Mouse (Mus musculus): ENCODE measurements around the gene Lix1l. TPM values are rescaled to one million over a fixed set of nuclear protein-coding genes. Genes with fewer than 3 reads are reported as not detected.

Gene Lix1l
- polyA plus RNA-seq, 1 experiment: 24.2 TPM

DNA sequence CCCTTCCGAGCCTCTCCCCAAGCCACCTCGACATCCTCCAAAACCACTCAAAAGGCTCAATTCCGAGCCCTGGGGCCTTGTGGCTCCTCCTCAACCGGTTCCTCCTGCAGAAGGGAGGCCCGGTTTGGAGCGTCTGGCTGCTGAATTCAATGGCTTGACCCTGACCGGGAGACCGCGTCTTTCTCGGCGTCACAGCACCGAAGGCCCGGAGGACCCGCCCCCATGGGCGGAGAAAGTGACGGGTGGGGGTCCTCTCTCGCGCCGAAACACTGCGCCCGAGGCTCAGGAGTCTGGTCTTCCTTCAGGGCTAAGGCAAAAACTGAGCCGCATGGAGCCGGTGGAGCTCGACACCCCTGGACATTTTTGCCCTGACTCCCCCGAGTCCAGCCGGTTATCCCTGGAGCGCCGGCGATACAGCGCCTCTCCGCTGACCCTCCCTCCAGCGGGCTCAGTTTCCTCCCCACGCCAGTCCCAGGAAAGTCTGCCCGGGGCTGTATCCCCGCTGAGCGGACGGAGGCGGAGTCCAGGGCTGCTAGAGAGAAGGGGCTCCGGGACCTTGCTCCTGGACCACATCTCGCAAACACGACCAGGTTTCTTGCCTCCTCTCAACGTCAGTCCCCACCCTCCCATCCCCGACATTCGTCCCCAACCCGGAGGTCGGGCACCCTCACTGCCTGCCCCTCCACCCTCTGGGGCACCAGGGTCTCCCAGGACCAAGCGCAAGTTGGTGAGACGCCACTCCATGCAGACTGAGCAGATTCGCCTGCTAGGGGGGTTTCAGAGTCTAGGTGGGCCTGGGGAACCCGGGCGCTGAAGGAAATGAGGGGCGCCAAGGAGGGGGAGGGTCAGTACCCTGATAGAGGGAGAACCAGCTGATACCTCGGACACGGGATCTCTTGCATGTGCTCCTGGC, 2.5 kb upstream of the Lix1l start:
- peak overlapping the region; percentile 51 for H3ac ChIP-seq (ENCODE audit: control insufficient read depth, insufficient read length, low read depth)
- H3K36me3 ChIP-seq (ENCODE audit: control insufficient read depth, insufficient read depth): no peaks in the 10 kb centered on the region
- H3K4me3 ChIP-seq (ENCODE audit: insufficient read depth, poor library complexity, severe bottlenecking): peak overlapping the region; percentile 21
- peaks cover 13% of the 10 kb centered on the region for H3K79me3 ChIP-seq (ENCODE audit: low read depth)
- TF ChIP-seq MYOG (IDR thresholded peaks at IDR 0.05; ENCODE audit: control insufficient read depth, extremely low read depth, insufficient read length) (no peak), FOSL1 (IDR thresholded peaks at IDR 0.05; ENCODE audit: insufficient read depth, low read length, poor library complexity, severe bottlenecking) (no peak), CTCF (IDR thresholded peaks at IDR 0.05; ENCODE audit: control insufficient read depth, insufficient read depth, insufficient read length) (no peak), MYOD1 (IDR thresholded peaks at IDR 0.05; ENCODE audit: control insufficient read depth, insufficient read length, low read depth) (no peak), USF1 (IDR thresholded peaks at IDR 0.05; ENCODE audit: low read depth) (no peak), CEBPB (IDR thresholded peaks at IDR 0.05; ENCODE audit: low read depth) (no peak), MAX (IDR thresholded peaks at IDR 0.05) (no peak)
- peaks cover 23% of the 10 kb centered on the region for H3K79me2 ChIP-seq (ENCODE audit: control insufficient read depth, insufficient read depth)
- no peaks in the 10 kb centered on the region for H3K27me3 ChIP-seq (ENCODE audit: control insufficient read depth, insufficient read depth, insufficient read length)

DNA sequence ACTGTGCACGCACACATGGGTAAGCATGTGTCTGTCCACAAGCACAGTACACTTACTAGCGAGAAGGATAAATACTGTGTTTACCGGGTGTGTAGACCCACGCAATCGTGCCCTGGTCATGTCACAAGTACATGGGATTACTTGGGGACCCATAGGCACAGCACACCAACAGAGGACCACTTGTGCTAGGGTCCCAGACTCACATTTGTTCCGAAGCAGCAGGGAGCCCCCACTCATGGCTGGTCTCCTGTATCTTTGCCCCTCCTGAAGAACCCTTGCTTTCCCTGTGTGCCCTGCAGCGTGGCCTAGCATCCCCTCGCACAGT, 1.9 kb upstream of the Lix1l start:
- Histone ChIP-seq H3K4me3 (ENCODE audit: insufficient read depth, poor library complexity, severe bottlenecking) (no peak overlapping the region), H3K79me2 (ENCODE audit: control insufficient read depth, insufficient read depth) (peaks cover 27% of the 10 kb centered on the region), H3K36me3 (ENCODE audit: control insufficient read depth, insufficient read depth) (peaks cover 6% of the 10 kb centered on the region), H3K79me3 (ENCODE audit: low read depth) (peaks cover 17% of the 10 kb centered on the region), H3K27me3 (ENCODE audit: control insufficient read depth, insufficient read depth, insufficient read length) (no peaks in the 10 kb centered on the region), H3ac (ENCODE audit: control insufficient read depth, insufficient read length, low read depth) (no peak overlapping the region)
- TF ChIP-seq FOSL1 (IDR thresholded peaks at IDR 0.05; ENCODE audit: insufficient read depth, low read length, poor library complexity, severe bottlenecking): no peak
- TF ChIP-seq MYOD1 (IDR thresholded peaks at IDR 0.05; ENCODE audit: control insufficient read depth, insufficient read length, low read depth): no peak
- TF ChIP-seq CEBPB (IDR thresholded peaks at IDR 0.05; ENCODE audit: low read depth): no peak
- TF ChIP-seq CTCF (IDR thresholded peaks at IDR 0.05; ENCODE audit: control insufficient read depth, insufficient read depth, insufficient read length): no peak

DNA sequence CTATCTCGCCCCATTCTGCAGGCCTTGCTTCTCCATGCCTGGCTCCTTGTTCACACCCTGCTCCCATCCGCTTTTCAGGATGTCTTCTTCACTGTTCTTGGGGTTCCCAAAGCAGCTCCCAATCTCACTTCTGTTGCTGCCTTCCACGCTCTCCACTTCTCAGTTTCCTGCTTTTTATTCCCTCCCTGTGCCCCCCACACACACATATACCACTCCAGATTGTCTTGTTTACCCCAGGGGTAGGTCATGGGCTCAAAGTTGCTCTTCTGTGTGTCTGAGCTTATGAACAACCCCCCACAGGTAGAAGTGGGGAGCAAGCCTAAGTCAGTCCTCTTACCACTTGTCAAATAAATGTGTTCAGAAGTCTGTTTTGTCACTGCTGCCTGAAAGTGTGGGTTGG, 1.5 kb upstream of the Lix1l start:
- TF ChIP-seq FOSL1 (IDR thresholded peaks at IDR 0.05; ENCODE audit: insufficient read depth, low read length, poor library complexity, severe bottlenecking) (no peak), USF1 (IDR thresholded peaks at IDR 0.05; ENCODE audit: low read depth) (no peak), MAX (IDR thresholded peaks at IDR 0.05) (no peak), CTCF (IDR thresholded peaks at IDR 0.05; ENCODE audit: control insufficient read depth, insufficient read depth, insufficient read length) (no peak), MYOD1 (IDR thresholded peaks at IDR 0.05; ENCODE audit: control insufficient read depth, insufficient read length, low read depth) (no peak), MYOG (IDR thresholded peaks at IDR 0.05; ENCODE audit: control insufficient read depth, extremely low read depth, insufficient read length) (no peak), CEBPB (IDR thresholded peaks at IDR 0.05; ENCODE audit: low read depth) (no peak)
- Histone ChIP-seq H3K27me3 (ENCODE audit: control insufficient read depth, insufficient read depth, insufficient read length) (no peaks in the 10 kb centered on the region), H3K4me3 (ENCODE audit: insufficient read depth, poor library complexity, severe bottlenecking) (no peak overlapping the region), H3K79me2 (ENCODE audit: control insufficient read depth, insufficient read depth) (peaks cover 31% of the 10 kb centered on the region), H3ac (ENCODE audit: control insufficient read depth, insufficient read length, low read depth) (no peak overlapping the region), H3K36me3 (ENCODE audit: control insufficient read depth, insufficient read depth) (peaks cover 9% of the 10 kb centered on the region), H3K79me3 (ENCODE audit: low read depth) (peaks cover 20% of the 10 kb centered on the region)

DNA sequence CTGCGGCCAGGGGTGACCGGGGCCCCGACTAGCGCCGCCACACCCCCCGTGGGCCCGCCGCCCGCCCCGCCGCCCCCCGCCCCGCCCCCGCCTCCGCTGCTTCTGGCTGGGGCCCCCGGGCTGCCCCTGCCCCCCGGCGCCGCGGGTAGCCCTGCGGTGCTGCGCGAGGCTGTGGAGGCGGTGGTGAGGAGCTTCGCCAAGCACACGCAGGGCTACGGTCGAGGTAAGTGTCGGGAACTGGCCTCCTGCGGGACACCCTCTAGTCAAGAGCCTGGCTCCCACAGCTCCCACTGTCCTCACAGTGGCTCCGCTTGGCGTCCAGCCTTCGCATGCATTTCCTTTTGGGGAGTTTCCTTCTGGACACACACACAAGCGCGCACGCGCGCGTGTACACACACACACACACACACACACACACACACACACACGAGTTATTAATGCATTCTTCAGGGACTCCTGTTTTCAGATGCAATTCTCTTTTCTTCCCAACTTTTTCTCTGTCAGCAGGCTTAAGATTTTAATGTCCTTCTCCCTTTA, 370 bp downstream of the Lix1l start:
- TF ChIP-seq FOSL1 (IDR thresholded peaks at IDR 0.05; ENCODE audit: insufficient read depth, low read length, poor library complexity, severe bottlenecking): no peak
- no peak for TF ChIP-seq USF1 (IDR thresholded peaks at IDR 0.05; ENCODE audit: low read depth)
- no peak for TF ChIP-seq CEBPB (IDR thresholded peaks at IDR 0.05; ENCODE audit: low read depth)
- TF ChIP-seq CTCF (IDR thresholded peaks at IDR 0.05; ENCODE audit: control insufficient read depth, insufficient read depth, insufficient read length): no peak
- TF ChIP-seq MYOD1 (IDR thresholded peaks at IDR 0.05; ENCODE audit: control insufficient read depth, insufficient read length, low read depth): no peak
- no peak for TF ChIP-seq MAX (IDR thresholded peaks at IDR 0.05)
- no peak for TF ChIP-seq MYOG (IDR thresholded peaks at IDR 0.05; ENCODE audit: control insufficient read depth, extremely low read depth, insufficient read length)
- peaks cover 25% of the 10 kb centered on the region for H3K79me3 ChIP-seq (ENCODE audit: low read depth)
- H3K36me3 ChIP-seq (ENCODE audit: control insufficient read depth, insufficient read depth): peaks cover 10% of the 10 kb centered on the region
- peak overlapping the region; percentile 83 for H3ac ChIP-seq (ENCODE audit: control insufficient read depth, insufficient read length, low read depth)
- H3K79me2 ChIP-seq (ENCODE audit: control insufficient read depth, insufficient read depth): peaks cover 43% of the 10 kb centered on the region
- H3K4me3 ChIP-seq (ENCODE audit: insufficient read depth, poor library complexity, severe bottlenecking): peak overlapping the region; percentile 44
- H3K27me3 ChIP-seq (ENCODE audit: control insufficient read depth, insufficient read depth, insufficient read length): no peaks in the 10 kb centered on the region

DNA sequence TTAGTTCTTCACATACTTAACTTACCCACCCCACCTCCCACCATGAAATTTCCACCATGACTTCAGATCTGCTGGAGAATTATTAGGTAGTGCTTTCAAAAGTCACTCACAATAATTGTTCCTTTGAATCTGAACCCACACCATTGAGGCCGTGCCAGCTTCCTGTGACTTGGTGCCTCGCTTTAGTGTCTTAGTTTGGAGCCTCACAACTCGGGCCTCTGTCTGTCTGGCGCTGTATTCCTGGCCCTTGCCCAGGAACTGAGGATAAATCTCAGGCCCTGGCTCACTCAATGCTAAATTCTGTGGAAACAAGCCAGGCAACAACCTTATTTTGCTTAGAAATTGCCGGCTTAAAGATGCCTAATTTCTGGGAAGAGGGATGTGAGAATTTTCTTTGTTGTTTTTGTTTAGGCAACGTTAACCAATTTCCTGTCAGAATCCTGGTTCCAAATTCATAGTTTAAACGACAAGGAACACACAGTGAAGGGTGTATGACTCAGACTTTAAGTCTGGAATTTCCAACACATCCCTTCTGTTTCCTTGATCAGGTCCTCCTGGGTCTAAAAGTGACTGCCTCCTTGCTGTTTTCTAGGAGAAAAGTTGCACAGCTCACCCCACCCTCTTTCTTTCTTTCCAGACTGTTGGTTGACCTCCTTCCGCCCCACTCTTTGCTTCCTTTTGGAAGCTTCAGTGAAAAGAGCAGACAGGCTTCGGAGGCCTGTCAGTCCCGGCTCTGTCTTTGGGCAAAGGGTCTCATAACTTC, 1.2 kb downstream of the Lix1l start:
- Histone ChIP-seq H3K27me3 (ENCODE audit: control insufficient read depth, insufficient read depth, insufficient read length) (no peaks in the 10 kb centered on the region), H3K79me3 (ENCODE audit: low read depth) (peaks cover 25% of the 10 kb centered on the region), H3ac (ENCODE audit: control insufficient read depth, insufficient read length, low read depth) (peak overlapping the region; percentile 60), H3K4me3 (ENCODE audit: insufficient read depth, poor library complexity, severe bottlenecking) (peak overlapping the region; percentile 44), H3K79me2 (ENCODE audit: control insufficient read depth, insufficient read depth) (peaks cover 47% of the 10 kb centered on the region), H3K36me3 (ENCODE audit: control insufficient read depth, insufficient read depth) (peaks cover 10% of the 10 kb centered on the region)
- no peak for TF ChIP-seq CTCF (IDR thresholded peaks at IDR 0.05; ENCODE audit: control insufficient read depth, insufficient read depth, insufficient read length)
